Mouse (Mus musculus): ENCODE data around the gene Adh6b. TPM values are rescaled to one million over a fixed set of nuclear protein-coding genes. Genes with fewer than 3 reads are reported as not detected.

Adh6b gene
- polyA plus RNA-seq (2014; fragmentation: Nextera tagmentation; extraction: Ambion mirVana): 0.53 and 0.68 TPM in 2 replicates

DNA sequence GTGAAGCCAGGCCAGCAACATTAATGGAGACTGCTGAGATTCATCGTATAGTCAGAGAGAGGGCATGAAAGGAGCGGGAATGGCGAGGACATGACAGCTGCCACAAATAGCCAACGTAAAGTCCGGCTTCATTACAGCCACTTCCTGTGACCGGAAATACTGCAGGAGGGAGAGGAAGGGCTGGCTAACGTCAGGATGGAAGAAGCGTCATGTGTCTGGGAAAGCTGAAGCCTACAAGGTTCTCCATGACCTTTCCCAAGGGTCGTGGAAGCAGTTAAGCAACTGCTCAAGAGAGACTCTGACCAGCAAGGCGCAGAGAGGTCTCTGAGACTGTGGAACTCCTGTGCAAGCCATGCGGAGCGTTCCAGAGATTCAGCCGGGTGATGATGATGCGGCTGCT, at the start of gene Adh6b:
Gene Adh6b (plus strand): TSS at position 305 of the 400 bp plus-strand sequence.
- ATAC-seq (ENCODE audit: insufficient read depth, low FRiP score, low TSS enrichment): no peak

DNA sequence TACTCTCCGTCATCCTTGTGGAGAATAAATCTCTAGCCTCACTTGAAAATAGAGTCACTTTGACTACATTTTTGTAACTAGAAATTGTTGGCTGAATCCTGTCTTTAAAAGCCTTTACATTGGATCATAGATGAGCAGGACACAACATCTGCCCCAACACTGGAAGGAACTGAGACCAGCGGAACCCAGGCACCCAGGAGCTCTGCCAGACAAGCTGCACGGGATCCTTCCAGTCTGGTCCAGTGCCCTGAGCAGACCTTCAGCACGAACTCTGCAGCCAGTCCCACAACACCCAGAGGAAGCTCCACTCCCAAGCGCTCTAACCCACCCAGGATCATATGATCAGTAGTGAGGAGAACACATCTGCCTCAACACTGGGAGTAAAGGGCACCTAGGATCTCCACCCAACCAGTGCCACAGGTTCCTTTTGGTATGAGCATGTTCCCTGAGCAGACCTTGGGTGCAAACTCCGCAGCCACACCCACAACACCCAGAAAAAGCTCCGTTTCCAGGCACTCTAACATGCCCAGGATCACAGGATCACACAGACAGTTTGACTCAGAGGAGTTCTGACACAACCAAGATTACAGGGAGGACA, 48.2 kb upstream of the Adh6b start:
- no peak for ATAC-seq (ENCODE audit: insufficient read depth, low FRiP score, low TSS enrichment)
- no peaks in the 10 kb centered on the region; the same call in 1 of the 2 replicates for H3K9me3 ChIP-seq (ENCODE audit: control insufficient read depth, low read length)
- H3K4me3 ChIP-seq (ENCODE audit: low read depth, low read length): no peak overlapping the region
- H3K27ac ChIP-seq (ENCODE audit: low read depth, low read length): no peak overlapping the region
- no peaks in the 10 kb centered on the region for H3K4me1 ChIP-seq (ENCODE audit: control insufficient read depth, insufficient read depth, low read length)
- no peak overlapping the region for H3K9ac ChIP-seq (ENCODE audit: low read length)
- no peak overlapping the region for H3K4me2 ChIP-seq (ENCODE audit: low read depth)
- H3K36me3 ChIP-seq (ENCODE audit: control insufficient read depth, insufficient read depth, low read length): no peaks in the 10 kb centered on the region
- H3K27me3 ChIP-seq (ENCODE audit: control insufficient read depth, insufficient read depth, low read length): no peaks in the 10 kb centered on the region
- 89% methylated on average over 7 of the region's 7 CpGs for WGBS
- no peak for DNase-seq (ENCODE audit: low spot score)

More for the DNA sequence above, at the start of gene Adh6b:
- DNase-seq (ENCODE audit: low spot score): no peak
- no peaks in the 10 kb centered on the region for H3K36me3 ChIP-seq (ENCODE audit: control insufficient read depth, insufficient read depth, low read length)
- no peaks in the 10 kb centered on the region for H3K4me1 ChIP-seq (ENCODE audit: control insufficient read depth, insufficient read depth, low read length)
- H3K9ac ChIP-seq (ENCODE audit: low read length): no peak within 1 kb of the TSS
- H3K4me2 ChIP-seq (ENCODE audit: low read depth): no peak within 1 kb of the TSS
- no peak within 1 kb of the TSS for H3K27ac ChIP-seq (ENCODE audit: low read depth, low read length)
- no peak within 1 kb of the TSS for H3K4me3 ChIP-seq (ENCODE audit: low read depth, low read length)
- H3K9me3 ChIP-seq (ENCODE audit: control insufficient read depth, low read length): no peaks in the 10 kb centered on the region
- 78% methylated on average over 14 of the region's 14 CpGs for WGBS
- H3K27me3 ChIP-seq (ENCODE audit: control insufficient read depth, insufficient read depth, low read length): no peaks in the 10 kb centered on the region

DNA sequence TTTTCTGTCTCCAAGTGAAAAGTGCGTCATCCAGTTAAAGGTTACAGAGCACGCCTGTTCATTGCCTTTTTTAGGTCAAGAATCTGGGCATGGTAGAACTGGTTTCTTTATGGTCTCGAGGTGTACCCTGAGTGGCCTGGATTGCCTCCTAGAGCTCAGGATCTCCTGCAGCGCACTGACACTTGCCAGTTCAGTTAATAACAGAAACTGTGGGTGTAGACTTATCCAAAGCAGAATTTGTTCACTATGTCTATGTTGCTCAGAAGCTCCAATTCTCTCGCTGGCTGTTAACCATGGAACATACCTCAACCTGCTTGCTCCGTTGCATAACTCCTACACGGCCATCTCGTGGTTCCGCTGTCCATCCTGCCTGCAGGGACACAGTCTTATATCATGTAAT, 41.4 kb upstream of the Adh6b start:
- Histone ChIP-seq H3K27ac (ENCODE audit: low read depth, low read length) (no peak overlapping the region), H3K4me3 (ENCODE audit: low read depth, low read length) (no peak overlapping the region), H3K36me3 (ENCODE audit: control insufficient read depth, insufficient read depth, low read length) (no peaks in the 10 kb centered on the region), H3K4me1 (ENCODE audit: control insufficient read depth, insufficient read depth, low read length) (no peaks in the 10 kb centered on the region), H3K27me3 (ENCODE audit: control insufficient read depth, insufficient read depth, low read length) (no peaks in the 10 kb centered on the region), H3K9ac (ENCODE audit: low read length) (no peak overlapping the region), H3K4me2 (ENCODE audit: low read depth) (no peak overlapping the region), H3K9me3 (ENCODE audit: control insufficient read depth, low read length) (no peaks in the 10 kb centered on the region; the same call in 1 of the 2 replicates)
- ATAC-seq (ENCODE audit: insufficient read depth, low FRiP score, low TSS enrichment) (no peak), DNase-seq (ENCODE audit: low spot score) (no peak)
- WGBS: 92% methylated on average over 9 of the region's 9 CpGs

DNA sequence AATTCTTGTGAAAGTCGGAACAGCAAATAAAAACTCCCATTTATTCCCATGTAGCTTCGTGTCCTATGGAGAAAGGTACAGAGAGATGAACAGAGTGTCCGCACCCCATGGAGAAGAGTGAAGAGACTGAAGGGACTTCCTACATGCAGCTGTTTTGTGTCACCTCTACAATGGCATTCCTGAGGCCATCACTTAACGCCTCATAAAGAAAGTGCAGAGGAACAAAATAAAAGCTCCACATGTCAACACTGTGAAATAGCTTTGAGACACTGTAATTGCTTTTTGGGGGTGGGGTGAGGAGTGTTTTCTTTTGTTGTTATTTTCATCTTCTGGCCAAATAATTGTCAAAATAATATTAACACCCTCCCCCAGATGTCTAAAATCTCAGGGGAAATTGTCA, 38.9 kb upstream of the Adh6b start:
- H3K4me2 ChIP-seq (ENCODE audit: low read depth): no peak overlapping the region
- H3K4me1 ChIP-seq (ENCODE audit: control insufficient read depth, insufficient read depth, low read length): no peaks in the 10 kb centered on the region
- no peak overlapping the region for H3K4me3 ChIP-seq (ENCODE audit: low read depth, low read length)
- H3K9ac ChIP-seq (ENCODE audit: low read length): no peak overlapping the region
- no peaks in the 10 kb centered on the region for H3K36me3 ChIP-seq (ENCODE audit: control insufficient read depth, insufficient read depth, low read length)
- no peaks in the 10 kb centered on the region; the same call in 1 of the 2 replicates for H3K9me3 ChIP-seq (ENCODE audit: control insufficient read depth, low read length)
- 40% methylated on average over 4 of the region's 4 CpGs for WGBS
- no peak overlapping the region for H3K27ac ChIP-seq (ENCODE audit: low read depth, low read length)
- no peaks in the 10 kb centered on the region for H3K27me3 ChIP-seq (ENCODE audit: control insufficient read depth, insufficient read depth, low read length)
- no peak for ATAC-seq (ENCODE audit: insufficient read depth, low FRiP score, low TSS enrichment)
- no peak for DNase-seq (ENCODE audit: low spot score)

DNA sequence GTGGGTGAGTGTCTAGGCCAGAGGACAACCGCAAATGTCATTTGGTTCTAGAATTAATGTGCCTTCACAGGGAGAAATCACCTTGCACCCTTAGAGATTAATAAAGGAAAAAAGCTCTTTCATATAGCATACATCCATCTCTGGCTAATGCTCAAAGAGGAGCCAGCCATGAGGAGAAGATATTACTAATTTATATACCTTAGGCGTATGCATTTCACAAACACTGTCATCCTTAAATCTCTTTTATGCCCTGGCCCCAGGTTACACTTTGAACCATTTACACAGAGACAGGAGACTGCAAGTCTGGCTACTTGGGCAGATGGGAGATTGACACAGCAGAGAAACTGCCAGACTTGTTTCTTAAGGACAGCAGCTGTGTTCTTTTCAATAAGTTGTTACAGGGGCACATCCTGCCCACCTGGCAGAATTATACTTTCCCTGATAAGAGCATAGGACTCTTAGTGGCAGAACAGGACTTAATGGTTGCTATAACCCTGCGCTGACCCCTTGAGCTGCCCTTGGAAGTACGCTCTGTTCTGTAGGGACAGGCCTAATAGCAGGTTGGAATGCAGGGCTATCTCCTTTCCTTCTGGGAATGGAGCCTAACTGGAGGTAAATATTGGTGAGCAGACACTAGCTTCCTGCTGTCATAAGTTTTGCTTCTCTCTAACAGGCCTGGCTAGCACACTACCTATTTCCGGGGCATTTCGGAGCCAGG, 37.6 kb upstream of the Adh6b start:
- WGBS: 73% methylated on average over 6 of the region's 6 CpGs
- H3K36me3 ChIP-seq (ENCODE audit: control insufficient read depth, insufficient read depth, low read length): no peaks in the 10 kb centered on the region

DNA sequence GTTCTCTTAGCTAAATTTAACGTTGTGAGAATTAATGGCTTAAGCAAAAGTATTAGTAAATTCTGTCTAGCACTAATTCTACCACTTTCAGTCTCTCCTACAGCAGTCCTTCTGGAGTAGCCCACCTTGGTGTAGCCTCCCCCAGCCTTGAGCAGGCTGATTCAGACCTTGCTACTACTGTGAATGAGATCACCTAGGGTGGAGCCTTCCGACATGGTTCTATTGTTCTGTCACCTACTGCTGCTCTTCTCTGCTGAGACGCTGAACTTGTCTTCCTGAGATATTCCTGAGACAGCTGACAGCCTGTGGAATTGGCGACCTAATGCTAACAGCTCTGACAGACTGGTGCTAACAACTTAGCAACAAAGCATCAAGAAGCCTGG, 37.1 kb upstream of the Adh6b start:
- 41% methylated on average over 4 of the region's 4 CpGs for WGBS
- no peaks in the 10 kb centered on the region for H3K36me3 ChIP-seq (ENCODE audit: control insufficient read depth, insufficient read depth, low read length)
- H3K9me3 ChIP-seq (ENCODE audit: control insufficient read depth, low read length): no peaks in the 10 kb centered on the region
- H3K4me1 ChIP-seq (ENCODE audit: control insufficient read depth, insufficient read depth, low read length): no peaks in the 10 kb centered on the region
- no peak overlapping the region for H3K4me2 ChIP-seq (ENCODE audit: low read depth)
- no peak overlapping the region for H3K27ac ChIP-seq (ENCODE audit: low read depth, low read length)
- H3K9ac ChIP-seq (ENCODE audit: low read length): no peak overlapping the region
- H3K4me3 ChIP-seq (ENCODE audit: low read depth, low read length): no peak overlapping the region
- DNase-seq (ENCODE audit: low spot score) (no peak), ATAC-seq (ENCODE audit: insufficient read depth, low FRiP score, low TSS enrichment) (no peak)
- H3K27me3 ChIP-seq (ENCODE audit: control insufficient read depth, insufficient read depth, low read length): no peaks in the 10 kb centered on the region

More for the DNA sequence above, 37.6 kb upstream of the Adh6b start:
- H3K9ac ChIP-seq (ENCODE audit: low read length): no peak overlapping the region
- no peaks in the 10 kb centered on the region for H3K9me3 ChIP-seq (ENCODE audit: control insufficient read depth, low read length)
- no peaks in the 10 kb centered on the region for H3K4me1 ChIP-seq (ENCODE audit: control insufficient read depth, insufficient read depth, low read length)
- no peaks in the 10 kb centered on the region for H3K27me3 ChIP-seq (ENCODE audit: control insufficient read depth, insufficient read depth, low read length)
- no peak overlapping the region for H3K4me2 ChIP-seq (ENCODE audit: low read depth)
- no peak overlapping the region for H3K27ac ChIP-seq (ENCODE audit: low read depth, low read length)
- DNase-seq (ENCODE audit: low spot score) (peak; percentile 10), ATAC-seq (ENCODE audit: insufficient read depth, low FRiP score, low TSS enrichment) (no peak)
- H3K4me3 ChIP-seq (ENCODE audit: low read depth, low read length): no peak overlapping the region

DNA sequence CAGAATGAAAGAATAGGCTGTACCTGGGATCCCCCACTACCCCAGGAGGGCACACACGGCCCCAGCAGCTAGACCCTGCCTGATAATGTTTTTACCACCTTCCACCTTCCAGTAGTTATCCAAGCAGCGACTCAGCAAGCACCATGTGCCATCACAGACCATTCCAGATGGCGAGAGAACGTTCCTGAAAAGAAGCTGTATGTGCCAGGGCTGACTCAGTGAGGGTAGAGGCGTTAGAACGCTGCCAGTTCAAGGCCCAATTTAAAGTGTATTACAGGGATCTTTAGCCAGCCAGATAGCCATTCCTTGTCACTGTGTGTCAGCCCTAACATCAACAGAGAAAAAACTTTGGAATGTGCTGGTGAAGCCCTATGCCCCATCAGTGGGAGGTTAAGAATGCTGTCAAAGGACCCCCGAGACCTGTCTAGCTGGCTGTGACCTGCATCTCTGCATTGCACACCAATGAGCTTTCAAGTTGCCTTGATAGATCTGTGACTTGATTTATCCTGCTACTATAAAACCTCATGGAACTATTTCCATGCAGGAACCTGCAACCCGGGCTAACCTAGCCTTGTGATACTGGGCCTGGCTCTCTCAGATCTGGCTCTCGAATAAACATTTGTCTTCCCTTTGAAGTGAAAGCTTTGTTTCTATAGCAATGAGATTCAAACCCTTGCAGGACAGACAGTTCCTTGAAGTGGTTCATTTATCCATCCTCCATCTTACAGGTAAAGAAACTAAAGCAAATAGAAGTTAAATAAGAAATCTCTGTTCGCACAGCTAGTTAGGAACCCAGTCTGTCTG, 35.9 kb upstream of the Adh6b start:
- 59% methylated on average over 10 of the region's 10 CpGs for WGBS
- Histone ChIP-seq H3K9me3 (ENCODE audit: control insufficient read depth, low read length) (no peaks in the 10 kb centered on the region), H3K4me1 (ENCODE audit: control insufficient read depth, insufficient read depth, low read length) (no peaks in the 10 kb centered on the region), H3K27me3 (ENCODE audit: control insufficient read depth, insufficient read depth, low read length) (no peaks in the 10 kb centered on the region), H3K27ac (ENCODE audit: low read depth, low read length) (no peak overlapping the region), H3K4me2 (ENCODE audit: low read depth) (no peak overlapping the region), H3K9ac (ENCODE audit: low read length) (no peak overlapping the region), H3K36me3 (ENCODE audit: control insufficient read depth, insufficient read depth, low read length) (no peaks in the 10 kb centered on the region), H3K4me3 (ENCODE audit: low read depth, low read length) (no peak overlapping the region)
- ATAC-seq (ENCODE audit: insufficient read depth, low FRiP score, low TSS enrichment): no peak
- no peak for DNase-seq (ENCODE audit: low spot score)

DNA sequence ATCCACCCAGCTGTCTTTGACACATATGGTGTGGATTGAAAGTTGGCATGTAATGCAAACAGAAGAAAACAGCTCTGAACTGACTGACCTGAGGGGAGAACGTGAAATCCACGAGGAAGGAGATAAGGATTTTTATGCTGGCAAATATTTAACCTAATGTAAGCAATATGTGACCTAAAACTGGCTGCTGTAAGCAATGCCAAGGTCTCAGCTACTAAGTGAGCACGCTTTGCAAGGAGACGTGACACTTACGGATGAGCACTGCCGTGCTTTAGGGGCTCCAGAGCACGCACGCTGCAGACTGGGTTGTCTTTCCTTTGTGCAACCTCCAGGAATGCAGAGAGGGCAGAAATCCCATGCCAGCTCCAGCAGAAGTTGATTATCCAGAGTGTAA, 35.3 kb upstream of the Adh6b start:
- no peaks in the 10 kb centered on the region for H3K9me3 ChIP-seq (ENCODE audit: control insufficient read depth, low read length)
- H3K27me3 ChIP-seq (ENCODE audit: control insufficient read depth, insufficient read depth, low read length): no peaks in the 10 kb centered on the region
- H3K4me2 ChIP-seq (ENCODE audit: low read depth): no peak overlapping the region
- no peaks in the 10 kb centered on the region for H3K4me1 ChIP-seq (ENCODE audit: control insufficient read depth, insufficient read depth, low read length)
- no peaks in the 10 kb centered on the region for H3K36me3 ChIP-seq (ENCODE audit: control insufficient read depth, insufficient read depth, low read length)
- no peak overlapping the region for H3K27ac ChIP-seq (ENCODE audit: low read depth, low read length)
- H3K9ac ChIP-seq (ENCODE audit: low read length): no peak overlapping the region
- WGBS: 50% methylated on average over 8 of the region's 8 CpGs
- DNase-seq (ENCODE audit: low spot score) (no peak), ATAC-seq (ENCODE audit: insufficient read depth, low FRiP score, low TSS enrichment) (no peak)
- H3K4me3 ChIP-seq (ENCODE audit: low read depth, low read length): no peak overlapping the region
